In genomic region chr7:111084443-111084842, GRCm38 (mm10) we compare ENCODE assay signal across 10 mouse cellular contexts. TPM values are rescaled to one million over a fixed set of nuclear protein-coding genes. Genes with fewer than 3 reads are reported as not detected.
DNase-seq lines count a peak whose midpoint lies in the region; ATAC-seq lines count a peak whose summit lies in the region.
"Had no signal": no experiment of that assay in that cellular context is flagged by ENCODE, and none has a peak within 500 bp of the region (broad histone marks: within the 10 kb centered on the region; RNA-seq: fewer than 3 reads in every experiment).

No protein-coding gene starts in this region.

- H3K4me1 ChIP-seq in hindbrain, embryonic 16.5 days (ENCODE audit: control insufficient read depth, insufficient read depth, low read depth, low read length), result peaks cover 18% of the 10 kb centered on the region
- peaks cover 5% of the 10 kb centered on the region; the same call in 1 of the 2 replicates for H3K4me1 ChIP-seq in hindbrain, embryonic 11.5 days (replicated peaks; ENCODE audit: control insufficient read depth, insufficient read depth, low read length)
- peaks cover 22% of the 10 kb centered on the region for H3K4me1 ChIP-seq in neural tube, embryonic 15.5 days
- peaks cover 37% of the 10 kb centered on the region for H3K4me1 ChIP-seq in liver, embryonic 13.5 days (replicated peaks)

- H3K27me3 ChIP-seq in hindbrain, embryonic 16.5 days (replicated peaks; ENCODE audit: control insufficient read depth, insufficient read depth, low read length), result no peaks in the 10 kb centered on the region
- no peaks in the 10 kb centered on the region for H3K27me3 ChIP-seq in hindbrain, embryonic 11.5 days (ENCODE audit: control insufficient read depth, insufficient read depth, low read length)
- H3K27me3 ChIP-seq in neural tube, embryonic 15.5 days (replicated peaks), result no peaks in the 10 kb centered on the region
- no peaks in the 10 kb centered on the region for H3K27me3 ChIP-seq in liver, embryonic 13.5 days
- H3K27me3 ChIP-seq: kidney, embryonic 15.5 days had no signal

- peaks cover 15% of the 10 kb centered on the region for H3K36me3 ChIP-seq in hindbrain, embryonic 16.5 days (ENCODE audit: control insufficient read depth, insufficient read depth, low read length)
- peaks cover 14% of the 10 kb centered on the region for H3K36me3 ChIP-seq in hindbrain, embryonic 11.5 days (ENCODE audit: control insufficient read depth, insufficient read depth, low read length)
- H3K36me3 ChIP-seq in neural tube, embryonic 15.5 days, result peaks cover 18% of the 10 kb centered on the region
- peaks cover 23% of the 10 kb centered on the region for H3K36me3 ChIP-seq in liver, embryonic 13.5 days

- no peak overlapping the region for H3K27ac ChIP-seq in hindbrain, embryonic 16.5 days (ENCODE audit: low read depth, low read length)
- H3K27ac ChIP-seq in hindbrain, embryonic 11.5 days (ENCODE audit: low read depth, low read length), result no peak overlapping the region
- H3K27ac ChIP-seq in neural tube, embryonic 15.5 days (replicated peaks), result no peak overlapping the region
- H3K27ac ChIP-seq in liver, embryonic 13.5 days, result peak overlapping the region; percentile 72

- H3K4me2 ChIP-seq in hindbrain, embryonic 16.5 days (ENCODE audit: low read length), result peak overlapping the region; percentile 15; the same call in 1 of the 2 replicates
- no peak overlapping the region for H3K4me2 ChIP-seq in hindbrain, embryonic 11.5 days (replicated peaks; ENCODE audit: low read depth, low read length)
- peak overlapping the region; percentile 26; the same call in 1 of the 2 replicates for H3K4me2 ChIP-seq in neural tube, embryonic 15.5 days
- peak overlapping the region; percentile 46 for H3K4me2 ChIP-seq in liver, embryonic 13.5 days

- H3K9ac ChIP-seq in hindbrain, embryonic 16.5 days (ENCODE audit: low read depth, low read length), result no peak overlapping the region
- H3K9ac ChIP-seq in hindbrain, embryonic 11.5 days (ENCODE audit: low read depth, low read length), result no peak overlapping the region
- H3K9ac ChIP-seq in neural tube, embryonic 15.5 days (replicated peaks), result no peak overlapping the region
- H3K9ac ChIP-seq in liver, embryonic 13.5 days, result 0 out of 2 replicates have a peak overlapping the region, but pooled peaks have one; percentile 43

- DNase-seq in hindbrain, embryonic 11.5 days (ENCODE audit: low spot score), result no peak
- DNase-seq in neural tube, embryonic 10.5 days (ENCODE audit: extremely low spot score, low spot score), result no peak
- DNase-seq in liver, embryonic 13.5 days, result no peak
- DNase-seq in testis, postnatal 10 days (ENCODE audit: low spot score), result no peak
- no peak for DNase-seq in frontal cortex, postnatal 10 days (ENCODE audit: low spot score in 2 of 2)
- DNase-seq: adrenal gland, postnatal 14 days had no signal

- no peak for ATAC-seq in hindbrain, embryonic 16.5 days
- ATAC-seq in hindbrain, embryonic 11.5 days (ENCODE audit: low FRiP score), result no peak
- ATAC-seq in neural tube, embryonic 15.5 days (ENCODE audit: low FRiP score), result no peak
- no peak for ATAC-seq in liver, embryonic 13.5 days (ENCODE audit: low read depth)
- ATAC-seq: lung, postnatal 0 days had no signal

- H3K9me3 ChIP-seq in hindbrain, embryonic 16.5 days (ENCODE audit: control insufficient read depth, low read length), result no peaks in the 10 kb centered on the region
- H3K9me3 ChIP-seq in hindbrain, embryonic 11.5 days (ENCODE audit: control insufficient read depth, low read length), result no peaks in the 10 kb centered on the region
- H3K9me3 ChIP-seq in neural tube, embryonic 15.5 days (replicated peaks), result no peaks in the 10 kb centered on the region
- no peaks in the 10 kb centered on the region for H3K9me3 ChIP-seq in liver, embryonic 13.5 days (replicated peaks)
- H3K9me3 ChIP-seq: kidney, embryonic 15.5 days had no signal

- 34% methylated on average over 2 of the region's 2 CpGs for WGBS in hindbrain, embryonic 16.5 days
- WGBS in hindbrain, embryonic 11.5 days, result 91% methylated on average over 2 of the region's 2 CpGs
- WGBS in neural tube, embryonic 15.5 days, result 34% methylated on average over 2 of the region's 2 CpGs
- 54% methylated on average over 2 of the region's 2 CpGs for WGBS in liver, embryonic 13.5 days (ENCODE audit: insufficient replicate concordance)

- H3K4me3 ChIP-seq in hindbrain, embryonic 16.5 days (ENCODE audit: low read length), result no peak overlapping the region
- H3K4me3 ChIP-seq in hindbrain, embryonic 11.5 days (ENCODE audit: low read depth, low read length), result no peak overlapping the region
- H3K4me3 ChIP-seq in neural tube, embryonic 15.5 days (replicated peaks), result no peak overlapping the region
- H3K4me3 ChIP-seq in liver, embryonic 13.5 days (replicated peaks), result no peak overlapping the region; the same call in 1 of the 2 replicates

RNA-seq across cellular contexts. Expression of gene Eif4g2, which starts 1.6 kb away (rescaled TPM):
- 893 and 1,080 TPM in 2 replicates for polyA plus RNA-seq in hindbrain, embryonic 16.5 days (2015; fragmentation: Nextera tagmentation; extraction: Ambion mirVana)
- 1,716 and 2,020 TPM in 2 replicates for polyA plus RNA-seq in hindbrain, embryonic 11.5 days (2014; fragmentation: Nextera tagmentation; extraction: Ambion mirVana)
- polyA plus RNA-seq in neural tube, embryonic 15.5 days (2015; fragmentation: Nextera tagmentation; extraction: Ambion mirVana), result 876 and 927 TPM in 2 replicates
- 429 and 601 TPM in 2 replicates for polyA plus RNA-seq in liver, embryonic 13.5 days (2015; fragmentation: Nextera tagmentation; extraction: Ambion mirVana)

RNA-seq across cellular contexts. Expression of gene Ctr9, which starts 55.7 kb away (rescaled TPM):
- polyA plus RNA-seq in hindbrain, embryonic 16.5 days (2015; fragmentation: Nextera tagmentation; extraction: Ambion mirVana), result 63.7 and 72.1 TPM in 2 replicates
- 79.3 and 91.2 TPM in 2 replicates for polyA plus RNA-seq in hindbrain, embryonic 11.5 days (2014; fragmentation: Nextera tagmentation; extraction: Ambion mirVana)
- 68.3 and 71.5 TPM in 2 replicates for polyA plus RNA-seq in neural tube, embryonic 15.5 days (2015; fragmentation: Nextera tagmentation; extraction: Ambion mirVana)
- polyA plus RNA-seq in liver, embryonic 13.5 days (2015; fragmentation: Nextera tagmentation; extraction: Ambion mirVana), result 29.3 and 35.6 TPM in 2 replicates
